Mouse (Mus musculus) midbrain, embryonic 10.5 days (tissue): ENCODE results near the gene Fkbp14. TPM values are rescaled to one million over a fixed set of nuclear protein-coding genes. Genes with fewer than 3 reads are reported as not detected.

Experiments used
- DNase-seq: peaks from one replicate; pipeline ENCODE4 v3.0.0-alpha.2; 2017; ENCODE audit warnings: low spot score
- H3K27ac ChIP-seq: fragments of 300-500 bp; sonication (generic); replicated peaks from 2 replicates; pipeline ENCODE4 v1.5.1; 2016; ENCODE audit warnings: mild to moderate bottlenecking
- H3K27me3 ChIP-seq: fragments of 300-500 bp; sonication (generic); 2 replicates; pipeline ENCODE4 v1.6.1; 2016; ENCODE audit warnings: low read depth, mild to moderate bottlenecking; ENCODE audit not compliant: poor library complexity, severe bottlenecking
- H3K36me3 ChIP-seq: fragments of 300-500 bp; sonication (generic); 2 replicates; pipeline ENCODE4 v1.6.1; 2016; ENCODE audit warnings: mild to moderate bottlenecking, moderate library complexity
- H3K4me1 ChIP-seq: fragments of 300-500 bp; sonication (generic); 2 replicates; pipeline ENCODE4 v1.6.1; 2016
- H3K4me3 ChIP-seq: fragments of 300-500 bp; sonication (generic); 2 replicates; pipeline ENCODE4 v1.5.1; 2016; ENCODE audit warnings: mild to moderate bottlenecking, moderate library complexity
- H3K9me3 ChIP-seq: fragments of 300-500 bp; sonication (generic); replicated peaks from 2 replicates; pipeline ENCODE4 v1.6.1; 2016; ENCODE audit warnings: mild to moderate bottlenecking
- whole genome bisulfite sequencing: fragments of 180-500 bp; shearing (Covaris S2); methylation state at CpG from one replicate; pipeline ENCODE4 v1.1.7; 2016; 5-methylcytosine and 5-hydroxymethylcytosine counted together
- polyA plus RNA-seq: library from polyadenylated mRNA; unstranded; fragments of >200 nt; fragmentation: Nextera tagmentation; extraction: Ambion mirVana; gene quantifications from 2 replicates; pipeline ENCODE4 v1.2.1, GENCODE M21; 2016

Gene Fkbp14
- 13.0 and 14.2 TPM in 2 replicates for polyA plus RNA-seq

DNA sequence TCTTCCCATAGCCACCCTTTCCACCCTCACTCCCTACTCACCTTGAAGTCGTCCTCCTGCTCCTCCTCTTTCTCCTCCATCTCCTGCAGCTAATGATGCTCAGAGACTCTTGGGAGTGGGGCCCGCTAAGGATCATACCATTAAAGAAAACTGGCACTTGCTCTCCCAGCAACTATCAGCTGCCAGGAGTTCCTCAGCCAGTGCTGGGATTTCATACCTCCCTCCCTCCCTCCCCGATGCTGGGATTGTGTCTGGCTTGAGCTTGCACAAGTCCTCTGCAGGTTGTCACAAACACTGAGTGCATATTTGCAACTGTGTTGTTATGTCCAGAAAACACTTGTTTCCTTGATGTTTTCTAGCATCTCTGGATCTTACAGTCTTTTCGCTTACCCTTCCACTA lies at the start of gene Fkbp14:
Gene Fkbp14 (minus strand): TSS at position 101 of the 400 bp plus-strand sequence.
- H3K4me3 ChIP-seq: peak within 1 kb of the TSS; percentile 79
- no peaks in the 10 kb centered on the region for H3K36me3 ChIP-seq
- H3K27me3 ChIP-seq: 0 out of 2 replicates have a peak, but pooled peaks cover 3% of the 10 kb centered on the region
- H3K4me1 ChIP-seq: peaks cover 40% of the 10 kb centered on the region
- H3K27ac ChIP-seq: no peak within 1 kb of the TSS
- DNase-seq: no peak
- no peaks in the 10 kb centered on the region for H3K9me3 ChIP-seq
- 76% methylated on average over 4 of the region's 4 CpGs for WGBS

DNA sequence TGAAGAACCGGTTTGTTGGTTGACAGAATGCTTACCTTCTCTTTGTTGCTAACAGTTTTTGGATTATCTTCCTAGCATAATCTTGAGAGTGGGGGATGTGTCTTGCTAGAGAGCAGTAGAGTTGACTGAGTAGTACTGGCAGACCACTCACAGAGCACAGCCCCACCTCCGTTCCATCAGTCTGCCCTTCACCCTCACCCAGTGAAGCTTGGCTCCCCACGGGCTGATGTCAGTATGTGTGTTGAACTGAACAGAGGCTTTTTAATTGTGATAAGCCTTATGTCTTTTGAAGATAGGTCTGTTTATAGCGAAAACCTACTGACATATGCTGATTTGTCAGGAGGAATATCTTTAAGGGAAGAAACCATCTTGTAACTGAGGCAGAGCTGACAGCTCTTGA lies 46.1 kb upstream of the Fkbp14 start:
- H3K27me3 ChIP-seq: no peaks in the 10 kb centered on the region
- H3K9me3 ChIP-seq: no peaks in the 10 kb centered on the region
- DNase-seq: no peak
- no peak overlapping the region for H3K4me3 ChIP-seq
- H3K36me3 ChIP-seq: peaks cover 11% of the 10 kb centered on the region; the same call in 1 of the 2 replicates
- H3K27ac ChIP-seq: no peak overlapping the region
- WGBS: 88% methylated on average over 4 of the region's 4 CpGs
- H3K4me1 ChIP-seq: no peaks in the 10 kb centered on the region; the same call in 1 of the 2 replicates

DNA sequence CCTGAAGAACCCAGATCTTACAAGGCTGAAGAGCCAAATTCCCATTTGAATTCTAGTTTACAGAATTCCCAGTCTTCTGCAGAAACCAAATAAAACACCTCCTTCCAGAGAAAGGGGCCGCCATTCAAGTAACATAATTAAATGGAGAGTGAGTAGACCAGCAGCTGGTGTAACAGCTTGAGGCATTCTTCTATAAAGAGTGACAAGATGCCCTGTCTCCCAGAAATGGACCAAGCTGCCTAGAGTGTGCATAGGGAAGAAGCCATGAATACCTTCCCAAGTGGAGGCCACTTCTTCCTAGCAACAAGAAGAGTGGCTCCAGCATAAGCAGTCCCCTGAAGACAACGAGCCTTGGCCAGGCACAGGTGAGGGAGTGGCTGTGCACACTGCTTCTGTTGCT lies 44.8 kb upstream of the Fkbp14 start:
- Histone ChIP-seq H3K36me3 (peaks cover 12% of the 10 kb centered on the region; the same call in 1 of the 2 replicates), H3K4me3 (no peak overlapping the region), H3K9me3 (no peaks in the 10 kb centered on the region), H3K27ac (no peak overlapping the region), H3K4me1 (no peaks in the 10 kb centered on the region; the same call in 1 of the 2 replicates), H3K27me3 (no peaks in the 10 kb centered on the region)
- 88% methylated on average over 2 of the region's 2 CpGs for WGBS
- DNase-seq: no peak

DNA sequence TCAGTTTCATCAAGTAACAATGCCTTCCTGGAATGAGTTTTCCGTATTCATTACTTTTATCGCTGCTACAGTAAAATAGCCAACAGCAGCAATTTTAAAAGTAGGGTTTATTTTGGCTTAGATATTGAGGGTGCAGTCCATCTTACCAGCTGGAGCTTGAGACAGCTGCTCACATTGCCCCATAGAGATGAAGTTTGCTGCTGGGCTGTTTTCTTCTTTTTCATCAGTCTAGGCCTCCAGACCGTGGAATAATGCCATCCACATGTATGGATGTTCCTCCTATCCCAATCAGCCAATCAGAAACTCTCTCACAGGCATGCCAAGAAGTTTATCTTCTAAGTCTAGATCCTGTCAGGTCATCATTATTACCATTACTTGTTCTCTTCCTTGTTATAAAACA lies 42.8 kb upstream of the Fkbp14 start:
- no peak overlapping the region for H3K4me3 ChIP-seq
- no peaks in the 10 kb centered on the region; the same call in 1 of the 2 replicates for H3K4me1 ChIP-seq
- no peak overlapping the region for H3K27ac ChIP-seq
- DNase-seq: no peak
- 95% methylated on average over 3 of the region's 3 CpGs for WGBS
- no peaks in the 10 kb centered on the region for H3K9me3 ChIP-seq
- no peaks in the 10 kb centered on the region for H3K27me3 ChIP-seq
- H3K36me3 ChIP-seq: peaks cover 12% of the 10 kb centered on the region; the same call in 1 of the 2 replicates

DNA sequence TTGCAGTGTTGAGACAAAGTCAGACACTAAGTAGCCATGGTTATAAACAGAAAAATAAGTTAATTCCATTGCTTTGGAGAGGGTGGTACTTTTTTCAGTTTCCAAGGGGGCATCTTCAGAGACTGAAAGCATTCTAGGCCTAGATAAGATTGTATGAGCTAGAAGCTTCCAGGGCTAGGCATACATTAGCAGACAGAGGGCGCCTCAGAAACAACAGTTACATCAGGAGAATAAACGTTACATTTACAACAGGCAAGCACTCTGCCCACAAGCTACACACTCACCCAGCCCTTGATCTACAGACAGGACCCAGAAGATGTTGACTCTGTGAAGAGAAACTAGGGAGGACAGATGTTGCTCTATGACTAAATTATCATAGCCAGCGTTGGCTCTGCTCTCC lies 34.4 kb upstream of the Fkbp14 start:
- no peak for DNase-seq
- WGBS: 65% methylated on average over 3 of the region's 3 CpGs
- H3K4me1 ChIP-seq: no peaks in the 10 kb centered on the region

DNA sequence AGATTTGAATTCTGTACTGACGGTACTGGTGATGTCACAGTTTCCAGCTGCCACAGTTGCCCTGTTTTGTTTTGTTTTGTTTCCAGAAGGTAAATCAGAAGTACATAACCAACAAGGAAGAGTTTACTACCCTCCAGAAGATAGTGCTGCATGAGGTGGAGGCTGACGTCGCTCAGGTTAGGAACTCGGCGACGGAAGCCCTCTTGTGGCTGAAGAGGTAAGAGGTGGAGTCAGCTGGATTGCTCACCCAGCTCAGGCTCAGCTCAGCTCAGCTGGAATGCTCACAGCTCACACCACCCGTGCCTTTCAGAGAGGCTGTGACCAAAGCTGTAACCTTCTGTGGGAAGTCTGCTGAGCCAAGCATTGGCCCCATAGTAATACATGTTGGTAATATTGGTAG lies 32.6 kb upstream of the Fkbp14 start:
- Histone ChIP-seq H3K9me3 (no peaks in the 10 kb centered on the region), H3K4me3 (no peak overlapping the region), H3K36me3 (peaks cover 50% of the 10 kb centered on the region), H3K4me1 (no peaks in the 10 kb centered on the region), H3K27ac (no peak overlapping the region), H3K27me3 (no peaks in the 10 kb centered on the region)
- 39% methylated on average over 7 of the region's 7 CpGs for WGBS
- DNase-seq: peak; percentile 18

More for the DNA sequence above, 34.4 kb upstream of the Fkbp14 start:
- H3K4me3 ChIP-seq: no peak overlapping the region
- peaks cover 39% of the 10 kb centered on the region for H3K36me3 ChIP-seq
- no peaks in the 10 kb centered on the region for H3K9me3 ChIP-seq
- no peak overlapping the region for H3K27ac ChIP-seq
- no peaks in the 10 kb centered on the region for H3K27me3 ChIP-seq

DNA sequence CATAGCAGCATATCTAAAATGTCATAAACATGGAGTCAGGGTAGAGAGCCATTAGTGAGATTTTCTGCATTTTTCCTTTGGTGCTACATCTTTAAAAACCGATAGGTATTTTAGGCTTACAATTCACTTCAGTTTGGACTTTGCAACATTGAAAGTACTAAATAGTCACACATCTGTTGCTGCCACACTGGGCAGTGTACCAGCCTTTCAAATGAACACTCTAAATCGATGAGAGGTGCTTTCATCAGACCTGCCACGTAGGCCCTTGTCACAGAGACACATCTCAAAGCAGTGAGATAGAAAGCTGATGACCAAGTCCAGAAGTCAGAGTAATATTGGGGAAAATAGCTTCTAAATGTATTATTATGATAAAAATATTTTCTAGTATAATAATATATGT lies 31.3 kb upstream of the Fkbp14 start:
- Histone ChIP-seq H3K4me1 (no peaks in the 10 kb centered on the region), H3K4me3 (no peak overlapping the region), H3K36me3 (peaks cover 60% of the 10 kb centered on the region), H3K9me3 (no peaks in the 10 kb centered on the region), H3K27ac (no peak overlapping the region), H3K27me3 (no peaks in the 10 kb centered on the region)
- DNase-seq: no peak
- whole genome bisulfite sequencing: 90% methylated on average over 3 of the region's 3 CpGs

DNA sequence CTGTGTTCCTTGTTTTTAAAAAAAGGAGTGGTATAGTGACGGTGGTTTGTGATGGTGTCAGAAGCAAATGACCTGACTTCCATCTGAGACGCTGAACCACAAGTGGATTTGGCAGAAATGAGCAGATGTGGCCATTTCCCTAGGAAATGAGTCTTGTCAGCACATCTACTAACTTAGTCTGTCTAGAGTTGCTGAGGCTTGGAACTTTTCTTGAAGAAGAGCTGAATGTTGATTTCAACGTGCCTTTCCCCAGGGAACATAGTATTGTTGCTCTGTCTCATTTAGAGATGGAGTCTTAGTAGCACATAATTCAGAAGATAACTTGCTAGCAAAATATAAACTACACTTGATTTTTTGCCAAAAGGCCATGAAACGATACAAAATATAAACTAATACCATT lies 23.2 kb upstream of the Fkbp14 start:
- Histone ChIP-seq H3K4me1 (no peaks in the 10 kb centered on the region), H3K27me3 (no peaks in the 10 kb centered on the region), H3K36me3 (peaks cover 36% of the 10 kb centered on the region), H3K4me3 (no peak overlapping the region), H3K9me3 (no peaks in the 10 kb centered on the region), H3K27ac (no peak overlapping the region)
- WGBS: 86% methylated on average over 4 of the region's 4 CpGs
- DNase-seq: no peak

DNA sequence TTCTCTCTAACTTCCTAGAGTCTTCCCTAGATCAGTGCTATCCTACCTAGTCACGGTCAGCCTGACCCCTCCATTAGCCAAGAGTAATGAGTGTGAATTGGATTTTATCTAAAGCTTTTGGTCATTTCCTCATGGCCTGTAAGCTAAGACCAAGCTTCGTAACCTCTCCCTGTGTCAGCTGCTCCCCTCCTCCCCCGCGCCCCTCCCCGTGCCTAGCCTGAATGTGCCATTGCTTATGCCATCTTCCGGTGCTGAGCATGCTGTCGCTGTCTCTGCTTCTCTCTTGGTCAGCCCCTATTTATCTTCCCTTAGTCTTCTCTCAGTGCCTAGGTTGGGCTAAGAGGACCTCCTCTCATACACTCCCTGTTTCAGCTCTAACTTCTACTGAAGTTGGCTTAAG lies 22.4 kb upstream of the Fkbp14 start:
- no peaks in the 10 kb centered on the region for H3K4me1 ChIP-seq
- H3K27ac ChIP-seq: no peak overlapping the region
- WGBS: 87% methylated on average over 7 of the region's 7 CpGs
- no peaks in the 10 kb centered on the region for H3K27me3 ChIP-seq
- peaks cover 34% of the 10 kb centered on the region for H3K36me3 ChIP-seq
- H3K4me3 ChIP-seq: no peak overlapping the region
- DNase-seq: no peak
- H3K9me3 ChIP-seq: no peaks in the 10 kb centered on the region

DNA sequence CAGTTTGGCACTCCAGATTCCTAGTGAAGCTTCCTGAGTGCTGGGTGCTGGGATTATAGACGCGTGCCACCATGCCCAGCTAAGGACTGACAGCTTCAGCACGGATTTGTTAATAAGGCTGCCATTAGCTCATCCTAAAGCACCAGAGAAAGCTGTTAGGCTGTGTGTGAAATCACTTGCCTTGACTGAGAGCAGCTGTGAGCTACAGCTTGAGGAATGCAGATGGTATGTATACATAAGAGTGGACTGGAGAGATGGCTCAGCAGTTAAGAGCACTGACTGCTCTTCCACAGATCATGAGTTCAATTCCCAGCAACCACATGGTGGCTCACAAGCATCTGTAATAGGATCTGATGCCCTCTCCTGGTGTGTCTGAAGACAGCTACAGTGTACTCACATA lies 20.3 kb upstream of the Fkbp14 start:
- WGBS: 89% methylated on average over 3 of the region's 3 CpGs
- Histone ChIP-seq H3K9me3 (no peaks in the 10 kb centered on the region), H3K4me3 (no peak overlapping the region), H3K4me1 (no peaks in the 10 kb centered on the region), H3K36me3 (peaks cover 18% of the 10 kb centered on the region), H3K27me3 (no peaks in the 10 kb centered on the region), H3K27ac (no peak overlapping the region)
- no peak for DNase-seq

DNA sequence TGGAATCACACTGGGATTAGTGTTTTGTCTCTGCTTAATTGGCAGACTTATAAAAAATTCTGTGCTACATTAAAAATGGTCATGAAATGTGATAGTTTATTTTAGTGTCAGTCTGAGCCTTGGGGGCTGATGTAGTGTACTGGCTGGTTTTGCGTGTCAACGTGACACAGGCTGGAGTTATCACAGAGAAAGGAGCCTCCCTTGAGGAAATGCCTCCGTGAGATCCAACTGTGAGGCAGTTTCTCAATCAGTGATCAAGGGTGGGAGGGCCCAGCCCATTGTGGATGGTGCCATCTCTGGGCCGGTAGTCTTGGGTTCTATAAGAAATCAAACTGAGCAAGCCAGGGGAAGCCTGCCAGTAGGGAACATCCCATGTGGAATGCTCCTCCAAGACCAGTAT lies 9.1 kb upstream of the Fkbp14 start:
- H3K27me3 ChIP-seq: no peaks in the 10 kb centered on the region
- H3K27ac ChIP-seq: no peak overlapping the region
- WGBS: 76% methylated on average over 4 of the region's 4 CpGs

DNA sequence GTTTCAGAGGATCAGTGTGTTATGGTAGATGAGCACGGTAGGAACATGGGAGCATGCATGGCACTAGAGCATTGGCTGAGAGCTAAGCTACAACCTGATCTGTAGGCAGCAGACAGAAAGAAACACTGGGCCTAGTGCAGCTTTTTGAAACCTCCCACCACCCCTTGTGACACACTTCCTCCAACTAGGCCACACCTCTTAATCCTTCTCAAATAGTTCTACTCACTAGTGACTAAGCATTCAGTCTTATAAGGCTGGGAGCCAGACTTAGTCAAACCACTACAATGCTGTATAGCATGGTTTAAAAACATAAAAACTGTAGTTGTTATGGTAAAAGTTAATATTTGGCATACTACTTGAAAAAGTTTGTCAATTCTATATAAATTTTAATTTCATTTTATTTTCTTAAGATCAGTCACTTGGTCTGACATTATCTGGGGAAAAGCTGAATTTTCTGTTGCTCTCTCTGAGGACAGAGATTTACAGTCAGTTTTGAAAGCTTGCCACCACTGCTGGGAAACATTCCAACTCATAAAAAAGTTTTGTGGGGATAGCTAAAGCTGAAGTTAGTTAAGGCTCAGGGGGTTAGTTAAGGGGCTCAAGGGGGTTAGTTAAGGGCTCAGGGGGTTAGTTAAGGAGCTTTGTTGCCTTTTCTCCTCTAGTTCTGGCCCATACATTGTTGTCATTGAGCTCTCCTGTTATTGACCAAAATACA lies 7.0 kb upstream of the Fkbp14 start:
- Histone ChIP-seq H3K36me3 (peaks cover 13% of the 10 kb centered on the region; the same call in 1 of the 2 replicates), H3K4me3 (no peak overlapping the region), H3K9me3 (peaks cover 4% of the 10 kb centered on the region; the same call in 1 of the 2 replicates), H3K27ac (no peak overlapping the region), H3K27me3 (no peaks in the 10 kb centered on the region), H3K4me1 (no peaks in the 10 kb centered on the region)
- WGBS: 100% methylated on average over 1 of the region's 1 CpGs
- no peak for DNase-seq

More for the DNA sequence above, 9.1 kb upstream of the Fkbp14 start:
- Histone ChIP-seq H3K9me3 (peaks cover 9% of the 10 kb centered on the region; the same call in 1 of the 2 replicates), H3K4me3 (no peak overlapping the region), H3K4me1 (no peaks in the 10 kb centered on the region), H3K36me3 (peaks cover 18% of the 10 kb centered on the region)
- DNase-seq: no peak

DNA sequence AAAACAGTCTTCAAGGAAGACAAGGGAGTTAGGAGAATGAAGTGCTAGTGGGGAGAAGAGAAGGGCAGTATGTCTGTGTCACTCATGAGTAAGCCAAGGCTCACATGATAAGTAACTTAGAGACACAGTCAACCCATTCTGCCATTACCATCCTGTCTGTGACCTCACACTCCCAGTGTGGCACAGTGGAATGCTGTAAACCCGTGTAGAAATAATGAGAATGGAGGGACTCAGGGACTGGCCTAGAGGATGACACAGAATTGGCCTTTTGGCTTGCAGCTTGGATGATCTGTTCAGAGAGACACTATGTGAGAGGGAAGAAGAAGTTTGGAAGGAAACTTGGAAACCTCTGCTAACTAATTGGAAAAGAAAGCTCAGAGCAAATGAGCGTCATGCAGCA lies 5.8 kb upstream of the Fkbp14 start:
- 96% methylated on average over 2 of the region's 2 CpGs for WGBS
- Histone ChIP-seq H3K9me3 (no peaks in the 10 kb centered on the region; the same call in 1 of the 2 replicates), H3K4me3 (no peak overlapping the region), H3K27me3 (no peaks in the 10 kb centered on the region), H3K4me1 (no peaks in the 10 kb centered on the region), H3K27ac (no peak overlapping the region), H3K36me3 (peaks cover 5% of the 10 kb centered on the region; the same call in 1 of the 2 replicates)
- no peak for DNase-seq
